ENCODE assay signal across 23 mouse cellular contexts in genomic region chr5:139964391-139964790, GRCm38 (mm10). TPM values are rescaled to one million over a fixed set of nuclear protein-coding genes. Genes with fewer than 3 reads are reported as not detected.
A peak's percentile ranks its signal among the peaks of the same experiment; 100 is the strongest.
DNase-seq lines count a peak whose midpoint lies in the region; ATAC-seq lines count a peak whose summit lies in the region.
"Had no signal": no experiment of that assay in that cellular context is flagged by ENCODE, and none has a peak within 500 bp of the region (broad histone marks: within the 10 kb centered on the region; RNA-seq: fewer than 3 reads in every experiment).

No protein-coding gene starts in this region.

- H3K27me3 ChIP-seq in kidney, embryonic 14.5 days (ENCODE audit: control insufficient read depth, insufficient read depth, low read length): no peaks in the 10 kb centered on the region
- H3K27me3 ChIP-seq: embryonic facial prominence, embryonic 12.5 days; neural tube, embryonic 12.5 days had no signal

- no peaks in the 10 kb centered on the region for H3K9me3 ChIP-seq in kidney, embryonic 14.5 days (ENCODE audit: control insufficient read depth, low read length)
- H3K9me3 ChIP-seq: embryonic facial prominence, embryonic 12.5 days; forebrain, embryonic 10.5 days; limb, embryonic 12.5 days; neural tube, embryonic 12.5 days had no signal

- H3K9ac ChIP-seq in kidney, embryonic 14.5 days (ENCODE audit: low read depth, low read length): no peak overlapping the region
- H3K9ac ChIP-seq: embryonic facial prominence, embryonic 12.5 days; limb, embryonic 12.5 days; liver, embryonic 14.5 days; neural tube, embryonic 12.5 days had no signal

- no peak overlapping the region for H3K27ac ChIP-seq in kidney, embryonic 14.5 days (ENCODE audit: low read depth, low read length)
- H3K27ac ChIP-seq: embryonic facial prominence, embryonic 12.5 days; forebrain, embryonic 10.5 days; layer of hippocampus, adult 2 months; limb, embryonic 12.5 days; liver, embryonic 14.5 days; neural tube, embryonic 12.5 days had no signal

- no peak for ATAC-seq in kidney, embryonic 14.5 days (ENCODE audit: low FRiP score, low TSS enrichment)
- ATAC-seq: inflammation-experienced regulatory T-cells, adult 6 months; lung, postnatal 0 days had no signal

- 45% methylated on average over 5 of the region's 5 CpGs for WGBS in kidney, embryonic 14.5 days

- intact Hi-C loops in gastrocnemius, postnatal 36 days (cut with DNase I): no loop called here
- intact Hi-C loops in heart, postnatal 14 days (cut with DNase I): no loop called here

- H3K36me3 ChIP-seq in kidney, embryonic 14.5 days (ENCODE audit: control insufficient read depth, insufficient read depth, low read length): no peaks in the 10 kb centered on the region
- H3K36me3 ChIP-seq: embryonic facial prominence, embryonic 12.5 days; forebrain, embryonic 10.5 days; limb, embryonic 12.5 days; neural tube, embryonic 12.5 days had no signal

- DNase-seq in gastrocnemius, adult 18-20 months (ENCODE audit: low spot score): peak; percentile 18
- no peak for DNase-seq in gastrocnemius, postnatal 36 days
- peak; percentile 14 for DNase-seq in kidney, postnatal 14 days
- DNase-seq in Muller cell, postnatal 12 days (ENCODE audit: inconsistent ontology term): peak; percentile 6
- DNase-seq in heart, postnatal 14 days: peak; percentile 22 to 42
- DNase-seq in adipocyte (ENCODE audit: low spot score): no peak
- DNase-seq in B cell, adult 2 months: no peak
- DNase-seq: adrenal gland, postnatal 36 days; cerebellum, adult 2 months; gastrocnemius, postnatal 14 days; right cerebral cortex, postnatal 25 days; thymus, postnatal 4 days had no signal

- H3K4me2 ChIP-seq in kidney, embryonic 14.5 days (replicated peaks; ENCODE audit: low read depth, low read length): no peak overlapping the region
- H3K4me2 ChIP-seq: embryonic facial prominence, embryonic 12.5 days; limb, embryonic 12.5 days; neural tube, embryonic 12.5 days had no signal

- H3K4me3 ChIP-seq in kidney, embryonic 14.5 days (ENCODE audit: low read length): no peak overlapping the region
- H3K4me3 ChIP-seq: embryonic facial prominence, embryonic 12.5 days; forebrain, embryonic 10.5 days; layer of hippocampus, adult 2 months; limb, embryonic 12.5 days; neural tube, embryonic 12.5 days had no signal

- H3K4me1 ChIP-seq in kidney, embryonic 14.5 days (ENCODE audit: control insufficient read depth, insufficient read depth, low read length): no peaks in the 10 kb centered on the region
- H3K4me1 ChIP-seq: neural tube, embryonic 12.5 days had no signal

RNA-seq across cellular contexts. Expression of gene Elfn1, which starts 56.6 kb away (rescaled TPM):
- total RNA-seq in gastrocnemius, adult 18-20 months (2021): not detected
- total RNA-seq in gastrocnemius, postnatal 36 days (2021): not detected
- 0.14 and 0.50 TPM in 2 replicates for polyA plus RNA-seq in kidney, embryonic 14.5 days (2014; fragmentation: Nextera tagmentation; extraction: Ambion mirVana)
- under 1 TPM; 0.27 to 0.31 TPM for total RNA-seq in heart, postnatal 14 days (2021)
- total RNA-seq: common myeloid progenitor, adult 5-6 weeks; megakaryocyte, adult 5-6 weeks had no signal
- polyA plus RNA-seq: inflammation-experienced regulatory T-cells, adult 6 months had no signal

Comparison
In these comparisons a context has a peak if more than half of its experiments do, and no peak if none do; other contexts are left out.
1. DNase-seq: peak in gastrocnemius, adult 18-20 months (single experiment), kidney, postnatal 14 days (single experiment), Muller cell, postnatal 12 days (single experiment) and heart, postnatal 14 days (2 of 2); none in gastrocnemius, postnatal 36 days (0 of 2), adipocyte (single experiment) and B cell, adult 2 months (0 of 2).